Mouse (Mus musculus) retina, embryonic 14.5 days (tissue): Measurements from ENCODE around the gene A930017K11Rik.
A peak's percentile ranks its signal among the peaks of the same experiment; 100 is the strongest.

Source experiments
- DNase-seq: peaks from one replicate; pipeline ENCODE4 v3.0.0-alpha.2; 2015; ENCODE audit warnings: low spot score

Gene A930017K11Rik

DNA sequence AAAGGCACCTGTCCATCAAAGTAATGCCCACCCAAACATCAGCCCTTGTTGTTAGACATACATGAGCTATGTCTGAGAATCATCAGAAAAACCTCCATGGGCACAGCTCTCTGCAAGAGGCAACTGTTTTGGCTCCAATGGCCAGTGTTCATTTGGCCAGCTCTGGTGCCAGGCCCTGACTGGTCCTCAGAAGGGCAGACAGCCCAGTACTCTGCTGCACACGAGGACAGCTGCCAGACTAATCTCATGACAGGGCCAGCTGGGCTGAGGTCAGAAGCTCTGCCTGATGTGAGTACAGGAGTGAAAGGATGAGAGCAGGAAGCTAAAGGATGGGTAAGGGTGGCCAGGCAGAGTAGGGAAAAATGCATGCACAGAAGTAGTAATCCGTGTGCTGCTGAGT lies 27.0 kb downstream of the A930017K11Rik start:
- DNase-seq, result no peak

- no peak for DNase-seq
Observed at GRCm38 (mm10) chr17:25922120-25922519, 30.2 kb downstream of the A930017K11Rik start.

DNA sequence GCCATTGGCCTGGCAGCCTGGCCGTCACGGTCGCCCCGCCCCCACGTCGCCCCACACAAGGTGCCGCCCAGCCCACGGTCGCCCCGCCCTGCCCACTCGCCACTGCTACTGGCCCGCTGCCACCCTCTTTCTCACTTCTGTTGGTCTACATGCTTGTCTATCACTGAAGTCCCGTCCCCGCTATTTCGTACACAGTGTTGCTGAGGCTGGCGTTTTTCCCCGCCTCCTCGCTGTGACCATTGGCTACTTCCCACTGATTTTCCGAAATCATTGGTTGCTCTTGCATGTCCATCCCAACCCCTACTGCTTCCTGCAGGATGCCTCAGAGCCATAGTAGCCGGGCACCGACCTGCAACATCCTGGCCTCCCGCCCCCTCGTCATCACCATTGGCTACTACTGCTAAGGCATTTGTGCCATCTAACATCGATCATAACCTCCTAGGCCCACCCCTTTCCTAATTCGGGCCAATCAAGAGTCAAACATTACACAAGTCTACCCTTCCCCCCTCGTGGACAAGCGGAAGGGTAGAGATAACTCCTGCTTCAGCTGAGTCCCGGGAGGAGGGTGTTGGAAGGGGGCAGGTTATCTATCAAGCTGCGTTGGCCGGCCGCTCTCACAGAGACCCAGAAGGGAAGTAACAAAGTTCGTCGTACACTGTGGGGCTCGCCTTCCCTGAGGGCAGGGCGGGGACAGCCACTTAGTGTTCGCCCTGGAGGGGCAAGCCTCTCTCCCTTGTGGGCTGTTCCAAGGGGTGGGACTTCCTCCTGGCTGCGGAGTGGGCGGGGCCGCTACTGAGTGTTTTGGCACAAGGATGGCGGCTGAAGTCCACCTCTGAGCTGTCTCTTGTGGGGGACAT lies 32.4 kb downstream of the A930017K11Rik start:
- peak; percentile 99 for DNase-seq

GRCm38 (mm10) chr17:25919144-25919785 lies 33.1 kb downstream of the A930017K11Rik start, which contains the start of gene Rab40c:
Gene Rab40c (minus strand): TSS chr17:25919727.
- peak; percentile 53 for DNase-seq

DNA sequence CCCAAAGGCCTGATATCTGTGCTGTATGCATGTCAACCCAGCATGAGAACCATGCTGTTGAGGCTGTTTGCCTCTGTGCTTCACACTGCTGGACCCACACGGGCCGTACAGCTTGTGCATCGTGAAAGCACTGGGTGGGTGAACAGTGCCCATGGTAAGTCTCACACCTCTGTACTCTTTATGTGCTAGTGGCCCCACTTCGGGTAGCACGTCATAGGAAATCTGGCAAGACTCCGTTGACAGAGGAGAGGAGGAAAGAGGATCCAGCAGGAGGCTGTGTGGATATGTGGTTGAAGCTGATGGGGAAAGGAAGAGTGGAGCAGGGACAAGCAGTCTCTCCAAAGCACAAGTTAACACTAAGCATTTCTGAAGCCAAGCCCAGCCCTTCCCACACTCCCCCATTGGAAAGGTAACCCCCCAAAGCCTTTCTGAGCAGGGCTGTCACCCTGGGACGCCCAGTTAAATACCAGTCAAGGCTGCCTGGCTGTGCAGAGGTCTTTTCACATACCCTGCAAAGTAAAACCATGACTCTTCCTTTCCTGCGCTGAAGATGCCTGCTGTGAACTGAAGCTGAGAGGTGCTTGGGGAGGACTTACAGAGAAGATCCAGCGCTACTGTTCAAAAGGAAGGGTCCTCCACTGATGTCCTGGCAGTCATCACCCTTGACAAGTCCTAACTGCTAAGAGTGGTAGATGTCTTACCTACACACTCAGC lies 34.2 kb downstream of the A930017K11Rik start:
- DNase-seq, result no peak

DNA sequence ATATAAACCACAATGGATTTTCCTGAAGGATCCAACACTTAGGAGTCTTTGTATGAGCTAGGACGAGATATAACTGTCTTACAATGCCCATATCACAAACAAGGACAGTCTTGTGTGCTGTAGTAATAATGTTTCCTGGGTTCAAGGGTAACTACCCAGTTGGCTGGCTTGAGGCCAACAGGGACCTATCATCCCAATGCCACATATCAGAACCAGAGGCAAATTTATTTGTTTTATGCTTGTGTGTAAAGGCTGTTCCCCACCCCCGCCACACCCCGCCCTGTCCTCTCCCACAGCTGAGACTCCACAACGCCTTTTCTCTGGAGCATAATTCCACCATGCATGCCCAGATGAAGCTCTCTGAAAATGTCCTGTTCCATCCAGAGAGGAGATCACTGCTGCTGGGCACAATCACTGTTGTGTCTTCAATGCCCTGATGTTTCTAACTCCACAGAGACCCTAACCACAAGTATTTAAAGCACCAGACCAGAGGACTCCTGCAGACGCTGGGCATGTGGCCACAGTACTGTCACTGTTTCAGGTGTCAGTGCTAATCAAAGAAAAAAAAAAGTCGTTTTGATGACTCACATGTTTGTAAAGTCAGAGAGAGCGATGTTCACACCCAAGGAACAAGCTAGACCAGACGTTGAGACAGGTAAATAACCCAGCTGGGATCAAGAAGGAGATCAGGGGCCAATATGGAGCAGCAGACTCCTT lies 35.3 kb downstream of the A930017K11Rik start:
- no peak for DNase-seq

DNA sequence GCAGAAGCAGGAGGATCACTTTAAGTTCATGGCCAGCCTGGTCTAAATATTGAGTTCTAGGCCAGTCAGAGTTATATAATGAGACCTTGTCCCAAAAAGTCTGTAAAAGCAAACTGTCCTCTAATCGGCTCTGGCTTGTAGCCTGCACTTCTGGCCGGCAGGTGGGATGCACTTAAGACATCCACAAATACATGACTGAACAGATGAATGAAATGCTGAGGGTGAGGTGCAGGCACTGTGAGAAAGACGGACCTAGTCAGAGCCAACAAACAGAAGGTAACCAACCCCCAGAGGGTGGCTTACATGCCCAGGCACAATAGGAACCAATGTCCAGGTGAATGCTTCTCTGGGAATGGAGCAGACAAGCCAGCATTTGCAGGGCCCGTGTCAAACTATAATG lies 38.1 kb downstream of the A930017K11Rik start:
- no peak for DNase-seq

- no peak for DNase-seq
Observed at GRCm38 (mm10) chr17:25913877-25914275, 38.5 kb downstream of the A930017K11Rik start.

DNA sequence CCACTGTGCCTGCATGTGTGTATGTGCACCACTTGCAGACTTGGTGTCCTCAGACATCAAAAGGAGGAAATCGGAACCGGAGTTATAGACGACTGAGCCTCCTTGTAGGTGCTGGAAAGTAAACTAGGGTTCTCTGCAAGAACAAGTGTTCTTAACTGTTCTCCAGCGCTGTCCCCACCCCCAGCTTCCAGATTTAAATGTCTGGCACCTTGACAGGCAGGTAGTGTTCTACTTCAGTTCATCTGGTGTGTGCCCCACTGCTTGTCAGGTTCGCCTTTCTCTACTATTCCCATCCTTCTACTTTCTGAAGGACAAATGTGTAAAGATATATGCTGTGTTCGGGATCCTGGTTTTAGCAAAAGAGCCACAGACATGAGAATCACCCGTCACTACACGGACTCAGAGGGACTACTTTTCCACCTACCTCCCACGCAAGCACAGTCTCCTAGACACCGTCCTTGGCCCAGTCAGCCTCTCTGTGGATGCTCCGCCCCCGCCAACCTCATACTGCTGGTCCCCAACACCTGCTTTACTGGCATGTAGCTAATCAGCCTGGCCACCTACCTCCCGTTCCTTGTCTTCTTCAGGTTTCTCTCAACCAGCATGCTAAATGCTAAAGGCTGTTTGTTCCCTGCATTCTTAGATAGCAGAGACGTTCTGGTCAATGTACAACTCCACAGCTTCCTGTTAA lies 39.0 kb downstream of the A930017K11Rik start:
- no peak for DNase-seq

GRCm38 (mm10) chr17:25911816-25912215 lies 40.5 kb downstream of the A930017K11Rik start:
- DNase-seq, result no peak

DNA sequence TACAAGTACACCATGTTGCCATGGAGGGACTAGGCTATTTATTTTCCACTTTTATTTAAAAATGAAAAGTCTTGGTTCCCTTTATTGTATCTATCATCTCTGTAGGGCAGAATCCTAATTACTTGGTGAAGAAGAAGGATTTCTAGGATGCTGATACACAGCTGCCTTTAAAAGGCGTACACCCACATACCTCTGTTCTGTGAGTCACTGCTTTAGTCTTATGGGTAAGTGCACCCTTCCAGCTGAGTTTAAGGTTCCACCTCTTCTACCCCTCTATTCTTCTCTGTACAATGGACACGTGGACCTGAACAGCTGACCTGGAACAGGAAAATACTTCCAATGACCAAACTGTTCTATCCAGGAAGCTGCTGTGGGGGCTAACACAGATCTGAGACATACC lies 44.7 kb downstream of the A930017K11Rik start:
- no peak for DNase-seq

DNA sequence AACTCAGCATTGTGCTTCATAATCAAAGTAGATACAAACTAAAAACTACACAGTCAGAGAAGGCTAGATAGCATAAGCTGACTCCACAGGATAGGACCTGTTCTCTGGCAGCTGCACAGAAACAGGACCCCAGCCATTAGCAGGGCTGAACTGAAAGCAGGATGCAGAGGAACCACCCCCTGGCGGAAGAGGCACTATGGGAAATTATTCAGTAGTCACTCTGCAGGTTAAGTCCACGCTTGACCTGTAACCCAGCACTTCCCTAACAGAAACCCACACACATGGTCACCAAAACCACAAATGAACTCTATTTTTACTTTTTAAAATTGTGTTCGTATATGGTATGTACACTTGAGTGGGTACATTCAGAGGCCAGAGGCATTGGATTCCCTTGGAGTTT lies 49.3 kb downstream of the A930017K11Rik start:
- no peak for DNase-seq

- DNase-seq, result no peak
Observed at GRCm38 (mm10) chr17:25900193-25900592, 52.2 kb downstream of the A930017K11Rik start.
